Mouse (Mus musculus) bone marrow macrophage, adult 2 months (primary cell): Measurements from ENCODE around the gene 9130023H24Rik.

Experiments used
- CTCF ChIP-seq: IDR thresholded peaks from 2 replicates; pipeline ENCODE4 v1.5.1; 2012; ENCODE audit warnings: low read depth, mild to moderate bottlenecking, low read length, moderate library complexity
- POLR2A ChIP-seq: IDR thresholded peaks from 2 replicates; pipeline ENCODE4 v1.6.1; 2012; ENCODE audit warnings: mild to moderate bottlenecking, low read depth, low read length, borderline replicate concordance

- TF ChIP-seq CTCF (no peak), POLR2A (no peak)
Measured at GRCm38 (mm10) chr7:128255757-128256156, 17.9 kb upstream of the 9130023H24Rik start.
